Mouse (Mus musculus): ENCODE measurements around the gene L1td1. TPM values are rescaled to one million over a fixed set of nuclear protein-coding genes. Genes with fewer than 3 reads are reported as not detected.
A peak's percentile ranks its signal among the peaks of the same experiment; 100 is the strongest.
"Not testable (repeated sequence)": the region's sequence is repeated elsewhere in the genome, so short reads cannot be mapped to it uniquely, and the experiment has no call there.

The L1td1 gene
- polyA plus RNA-seq, 1 experiment: 0.59 TPM

DNA sequence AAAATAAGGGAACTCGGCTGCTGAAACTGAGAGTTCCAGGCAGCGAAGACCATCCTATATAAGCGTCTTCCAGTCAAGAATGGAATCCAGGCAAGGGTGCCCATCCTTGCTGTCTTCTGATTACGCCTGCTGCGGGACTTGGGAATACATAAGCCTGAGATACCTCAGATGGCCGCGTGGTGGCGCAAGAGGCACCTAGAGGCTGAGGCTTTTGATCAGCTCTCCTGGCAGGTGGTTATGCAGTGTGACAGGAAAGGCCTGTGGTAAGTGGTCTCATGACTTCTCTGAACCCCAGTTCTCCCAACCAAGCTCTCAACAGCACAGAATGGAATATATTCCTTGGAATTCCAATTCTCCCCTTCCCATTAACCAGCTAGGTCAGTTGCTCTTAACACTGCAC, 4.1 kb upstream of the L1td1 start:
- no peaks in the 10 kb centered on the region for H3K36me3 ChIP-seq (ENCODE audit: control insufficient read depth, insufficient read depth, low read length)
- H3K27me3 ChIP-seq (ENCODE audit: control insufficient read depth, insufficient read depth, low read length): 0 out of 2 replicates have a peak, but pooled peaks cover 3% of the 10 kb centered on the region
- TF ChIP-seq CTCF (IDR thresholded peaks at IDR 0.05; ENCODE audit: control insufficient read depth, insufficient read depth, insufficient replicate concordance, low read depth, low read length) (peak; percentile 97), POLR2A (IDR thresholded peaks at IDR 0.05; ENCODE audit: control insufficient read depth, low read depth, low read length) (no peak)
- H3K4me3 ChIP-seq (ENCODE audit: control insufficient read depth, low read depth, low read length): no peak overlapping the region
- peaks cover 9% of the 10 kb centered on the region; the same call in 1 of the 2 replicates for H3K4me1 ChIP-seq (ENCODE audit: control insufficient read depth, insufficient read depth, low read length)
- no peak overlapping the region for H3K27ac ChIP-seq (ENCODE audit: control insufficient read depth, insufficient read depth, low read depth, low read length)

DNA sequence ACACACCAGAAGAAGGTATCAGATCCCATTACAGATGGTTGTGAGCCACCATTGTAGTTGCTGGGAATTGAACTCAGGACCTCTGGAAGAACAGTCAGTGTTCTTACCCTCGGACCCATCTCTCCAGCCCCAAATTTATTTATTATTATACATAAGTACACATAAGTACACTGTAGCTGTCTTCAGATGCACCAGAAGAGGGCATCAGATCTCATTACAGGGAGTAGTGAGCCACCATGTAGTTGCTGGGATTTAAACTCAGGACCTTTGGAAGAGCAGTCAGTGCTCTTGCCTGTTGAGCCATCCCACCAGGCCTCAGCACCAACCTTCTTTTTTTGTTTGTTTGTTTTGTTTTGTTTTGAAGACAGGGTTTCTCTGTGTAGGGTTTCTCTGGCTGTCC, 1.9 kb upstream of the L1td1 start:
- H3K27me3 ChIP-seq (ENCODE audit: control insufficient read depth, insufficient read depth, low read length); H3K27ac ChIP-seq (ENCODE audit: control insufficient read depth, insufficient read depth, low read depth, low read length); H3K4me3 ChIP-seq (ENCODE audit: control insufficient read depth, low read depth, low read length); H3K36me3 ChIP-seq (ENCODE audit: control insufficient read depth, insufficient read depth, low read length): not testable (repeated sequence)
- peaks cover 12% of the 10 kb centered on the region; the same call in 1 of the 2 replicates for H3K4me1 ChIP-seq (ENCODE audit: control insufficient read depth, insufficient read depth, low read length)

DNA sequence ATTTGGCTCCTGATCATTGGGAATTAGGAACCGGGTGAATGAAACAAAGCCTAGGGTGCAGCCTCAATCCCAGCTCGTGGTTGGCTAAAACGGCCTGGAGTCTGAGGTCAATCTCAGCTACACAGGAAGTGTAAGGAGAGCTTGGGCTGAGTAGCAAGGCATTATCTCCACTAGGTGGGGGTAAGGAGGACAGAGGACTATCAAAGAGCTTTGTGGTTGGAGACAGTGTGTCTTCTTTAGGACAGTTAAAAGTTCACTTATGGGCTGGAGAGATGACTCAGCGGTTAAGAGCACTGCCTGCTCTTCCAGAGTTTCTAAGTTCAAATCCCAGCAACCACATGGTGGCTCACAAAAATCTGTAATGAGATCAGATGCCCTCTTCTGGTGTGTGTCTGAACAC, 1.1 kb upstream of the L1td1 start:
- no peak overlapping the region for H3K27ac ChIP-seq (ENCODE audit: control insufficient read depth, insufficient read depth, low read depth, low read length)

DNA sequence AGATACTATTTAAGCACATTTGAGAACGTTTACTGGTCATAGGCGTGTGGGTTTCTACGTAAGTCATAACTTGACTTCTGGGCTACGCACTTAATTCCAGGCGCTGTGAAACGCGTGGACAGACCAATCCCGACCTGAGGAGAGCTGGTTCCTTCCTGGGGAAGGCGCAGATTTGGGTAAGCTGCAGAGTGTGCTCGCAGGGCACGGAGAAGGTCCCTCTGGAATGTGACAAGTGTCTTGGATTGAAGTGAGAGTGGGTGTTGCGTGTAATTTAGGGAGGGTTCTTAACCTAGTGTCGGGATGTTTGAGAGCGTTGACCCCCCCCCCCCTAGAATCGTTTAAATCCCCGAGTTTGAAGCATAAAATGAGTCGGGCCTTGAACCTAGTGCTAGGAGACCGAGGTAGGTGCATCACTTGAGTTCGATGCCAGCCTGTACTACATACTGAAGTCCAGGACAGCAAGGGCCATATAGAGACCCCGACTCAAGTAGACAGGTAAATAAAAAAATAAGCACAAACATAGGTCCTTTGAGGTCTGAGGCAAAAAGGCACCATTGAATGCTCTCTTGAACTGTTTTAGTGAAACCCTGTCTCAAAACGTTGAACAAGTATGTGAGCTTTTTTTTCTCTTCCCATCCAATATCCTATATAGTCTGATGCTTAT, 893 bp downstream of the L1td1 start:
- Histone ChIP-seq H3K4me1 (ENCODE audit: control insufficient read depth, insufficient read depth, low read length) (peaks cover 12% of the 10 kb centered on the region; the same call in 1 of the 2 replicates), H3K27ac (ENCODE audit: control insufficient read depth, insufficient read depth, low read depth, low read length) (no peak overlapping the region), H3K27me3 (ENCODE audit: control insufficient read depth, insufficient read depth, low read length) (0 out of 2 replicates have a peak, but pooled peaks cover 3% of the 10 kb centered on the region), H3K36me3 (ENCODE audit: control insufficient read depth, insufficient read depth, low read length) (no peaks in the 10 kb centered on the region), H3K4me3 (ENCODE audit: control insufficient read depth, low read depth, low read length) (peak overlapping the region; percentile 44)
- TF ChIP-seq POLR2A (IDR thresholded peaks at IDR 0.05; ENCODE audit: control insufficient read depth, low read depth, low read length): no peak
- TF ChIP-seq CTCF (IDR thresholded peaks at IDR 0.05; ENCODE audit: control insufficient read depth, insufficient read depth, insufficient replicate concordance, low read depth, low read length): no peak

More for the DNA sequence above, 1.1 kb upstream of the L1td1 start:
- H3K27me3 ChIP-seq (ENCODE audit: control insufficient read depth, insufficient read depth, low read length): 0 out of 2 replicates have a peak, but pooled peaks cover 3% of the 10 kb centered on the region
- TF ChIP-seq CTCF (IDR thresholded peaks at IDR 0.05; ENCODE audit: control insufficient read depth, insufficient read depth, insufficient replicate concordance, low read depth, low read length): no peak
- TF ChIP-seq POLR2A (IDR thresholded peaks at IDR 0.05; ENCODE audit: control insufficient read depth, low read depth, low read length): no peak
- no peaks in the 10 kb centered on the region for H3K36me3 ChIP-seq (ENCODE audit: control insufficient read depth, insufficient read depth, low read length)
- H3K4me3 ChIP-seq (ENCODE audit: control insufficient read depth, low read depth, low read length): no peak overlapping the region
- H3K4me1 ChIP-seq (ENCODE audit: control insufficient read depth, insufficient read depth, low read length): peaks cover 12% of the 10 kb centered on the region; the same call in 1 of the 2 replicates

DNA sequence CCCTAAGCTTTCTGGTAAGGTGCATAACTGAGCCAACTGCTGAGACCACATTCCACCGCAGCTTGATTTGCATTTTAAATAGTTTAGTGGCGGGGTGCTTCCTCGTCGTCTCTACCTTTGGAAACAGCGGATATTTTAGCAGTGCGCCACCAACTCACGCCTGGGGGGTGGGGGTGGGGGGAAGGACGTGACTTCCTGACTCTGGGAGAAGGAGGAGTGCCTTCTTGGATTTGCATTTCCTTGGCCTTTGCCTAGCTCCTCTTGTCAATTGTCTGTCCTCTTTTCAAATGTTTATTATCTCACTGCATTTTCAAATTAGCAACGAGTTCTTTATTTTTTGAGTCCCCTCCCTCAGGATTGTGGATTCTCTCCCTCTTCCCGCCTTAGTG, 1.4 kb downstream of the L1td1 start:
- TF ChIP-seq POLR2A (IDR thresholded peaks at IDR 0.05; ENCODE audit: control insufficient read depth, low read depth, low read length) (no peak), CTCF (IDR thresholded peaks at IDR 0.05; ENCODE audit: control insufficient read depth, insufficient read depth, insufficient replicate concordance, low read depth, low read length) (no peak)
- H3K36me3 ChIP-seq (ENCODE audit: control insufficient read depth, insufficient read depth, low read length): no peaks in the 10 kb centered on the region
- no peak overlapping the region for H3K27ac ChIP-seq (ENCODE audit: control insufficient read depth, insufficient read depth, low read depth, low read length)
- 0 out of 2 replicates have a peak, but pooled peaks cover 3% of the 10 kb centered on the region for H3K27me3 ChIP-seq (ENCODE audit: control insufficient read depth, insufficient read depth, low read length)
- no peak overlapping the region for H3K4me3 ChIP-seq (ENCODE audit: control insufficient read depth, low read depth, low read length)
- peaks cover 12% of the 10 kb centered on the region; the same call in 1 of the 2 replicates for H3K4me1 ChIP-seq (ENCODE audit: control insufficient read depth, insufficient read depth, low read length)

DNA sequence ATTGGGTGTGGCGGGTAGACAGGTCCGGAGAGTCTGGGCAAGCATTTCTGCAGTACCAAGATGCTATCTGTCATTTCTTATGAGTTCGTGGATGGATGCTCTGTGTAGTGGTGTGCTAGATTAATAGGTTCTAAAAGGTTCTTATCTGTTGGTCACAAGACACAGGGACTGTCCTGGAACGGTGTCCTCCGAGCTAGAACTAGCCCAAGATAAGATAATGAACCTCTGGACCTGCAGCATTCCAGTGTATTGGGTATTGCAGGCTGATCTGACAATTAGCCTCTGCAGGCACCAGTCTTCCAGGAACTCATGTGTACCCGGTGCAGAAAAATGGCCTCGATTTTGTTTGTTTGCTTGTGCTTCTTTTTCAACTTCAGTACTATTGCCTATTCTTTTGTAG, 2.2 kb downstream of the L1td1 start:
- H3K4me1 ChIP-seq (ENCODE audit: control insufficient read depth, insufficient read depth, low read length): peaks cover 12% of the 10 kb centered on the region; the same call in 1 of the 2 replicates
- no peak overlapping the region for H3K4me3 ChIP-seq (ENCODE audit: control insufficient read depth, low read depth, low read length)
- no peak overlapping the region for H3K27ac ChIP-seq (ENCODE audit: control insufficient read depth, insufficient read depth, low read depth, low read length)
- TF ChIP-seq POLR2A (IDR thresholded peaks at IDR 0.05; ENCODE audit: control insufficient read depth, low read depth, low read length) (no peak), CTCF (IDR thresholded peaks at IDR 0.05; ENCODE audit: control insufficient read depth, insufficient read depth, insufficient replicate concordance, low read depth, low read length) (no peak)
- 0 out of 2 replicates have a peak, but pooled peaks cover 3% of the 10 kb centered on the region for H3K27me3 ChIP-seq (ENCODE audit: control insufficient read depth, insufficient read depth, low read length)
- H3K36me3 ChIP-seq (ENCODE audit: control insufficient read depth, insufficient read depth, low read length): no peaks in the 10 kb centered on the region

DNA sequence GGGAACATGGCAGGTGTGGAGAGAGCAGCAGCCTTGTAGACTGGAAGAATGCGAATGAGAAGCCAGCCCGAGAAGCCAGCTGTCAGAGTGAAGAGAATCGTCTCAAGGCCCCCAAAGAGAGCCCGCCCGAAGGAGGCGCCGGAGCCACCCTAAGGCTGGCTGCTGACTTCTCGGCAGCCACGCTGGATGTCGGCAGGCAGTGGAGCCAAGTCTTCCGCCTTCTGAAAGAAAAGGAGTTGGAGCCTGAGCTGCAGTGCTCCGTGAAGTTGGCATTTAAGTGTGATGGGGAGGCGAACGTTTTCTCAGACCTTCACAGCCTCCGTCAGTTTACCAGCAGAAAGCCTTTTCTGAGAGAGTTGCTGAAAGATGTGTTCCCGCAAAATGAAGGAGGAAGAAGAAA, 7.1 kb downstream of the L1td1 start:
- Histone ChIP-seq H3K27ac (ENCODE audit: control insufficient read depth, insufficient read depth, low read depth, low read length) (no peak overlapping the region), H3K27me3 (ENCODE audit: control insufficient read depth, insufficient read depth, low read length) (no peaks in the 10 kb centered on the region), H3K4me1 (ENCODE audit: control insufficient read depth, insufficient read depth, low read length) (peaks cover 3% of the 10 kb centered on the region), H3K4me3 (ENCODE audit: control insufficient read depth, low read depth, low read length) (peak overlapping the region; percentile 23), H3K36me3 (ENCODE audit: control insufficient read depth, insufficient read depth, low read length) (no peaks in the 10 kb centered on the region)
- TF ChIP-seq POLR2A (IDR thresholded peaks at IDR 0.05; ENCODE audit: control insufficient read depth, low read depth, low read length) (no peak), CTCF (IDR thresholded peaks at IDR 0.05; ENCODE audit: control insufficient read depth, insufficient read depth, insufficient replicate concordance, low read depth, low read length) (no peak)

Measured in testis, adult 2 months (tissue).